Mouse (Mus musculus) limb, embryonic 13.5 days (tissue): ENCODE results near the gene Rpl41. TPM values are rescaled to one million over a fixed set of nuclear protein-coding genes. Genes with fewer than 3 reads are reported as not detected.

Experiments
- ATAC-seq: fragments of 200-750 bp; cut with Nextera tagmentation; 2 replicates; pipeline ENCODE4 v1.8.0; 2017; ENCODE audit warnings: low read depth, moderate number of reproducible peaks, moderate TSS enrichment; ENCODE audit not compliant: low FRiP score
- H3K27ac ChIP-seq: fragments of 300-500 bp; sonication (generic); 2 replicates; pipeline ENCODE4 v1.5.1; 2015; ENCODE audit warnings: inconsistent platforms, mild to moderate bottlenecking, moderate library complexity
- H3K27me3 ChIP-seq: fragments of 300-500 bp; sonication (generic); 2 replicates; pipeline ENCODE4 v1.6.1; 2015; ENCODE audit warnings: mild to moderate bottlenecking, inconsistent platforms
- H3K36me3 ChIP-seq: fragments of 300-500 bp; sonication (generic); 2 replicates; pipeline ENCODE4 v1.6.1; 2015; ENCODE audit warnings: inconsistent platforms, mild to moderate bottlenecking, moderate library complexity
- H3K4me1 ChIP-seq: fragments of 300-500 bp; sonication (generic); 2 replicates; pipeline ENCODE4 v1.6.1; 2015; ENCODE audit warnings: inconsistent platforms
- H3K4me2 ChIP-seq: fragments of 300-500 bp; sonication (generic); replicated peaks from 2 replicates; pipeline ENCODE4 v1.6.1; 2015; ENCODE audit warnings: inconsistent platforms, mild to moderate bottlenecking, moderate library complexity
- H3K4me3 ChIP-seq: fragments of 300-500 bp; sonication (generic); 2 replicates; pipeline ENCODE4 v1.5.1; 2015; ENCODE audit warnings: moderate library complexity, mild to moderate bottlenecking, inconsistent platforms
- H3K9ac ChIP-seq: fragments of 300-500 bp; sonication (generic); 2 replicates; pipeline ENCODE4 v1.6.1; 2015; ENCODE audit warnings: mild to moderate bottlenecking, inconsistent platforms
- H3K9me3 ChIP-seq: fragments of 300-500 bp; sonication (generic); 2 replicates; pipeline ENCODE4 v1.6.1; 2016; ENCODE audit warnings: inconsistent platforms
- WGBS: fragments of 180-500 bp; shearing (Covaris S2); methylation state at CpG from one replicate; pipeline ENCODE4 v1.1.7; 2015; 5-methylcytosine and 5-hydroxymethylcytosine counted together
- microRNA-seq: library from miRNA; unstranded; fragments of <30 nt; microRNA quantifications from one replicate; pipeline ENCODE4, GENCODE M21; 2016
- polyA plus RNA-seq: library from polyadenylated mRNA; unstranded; fragments of >200 nt; fragmentation: Nextera tagmentation; extraction: Ambion mirVana; gene quantifications from 2 replicates; pipeline ENCODE4 v1.2.1, GENCODE M21; 2015

Gene Rpl41
- polyA plus RNA-seq, 1 experiment from 2014 or later: 3,677 TPM

DNA sequence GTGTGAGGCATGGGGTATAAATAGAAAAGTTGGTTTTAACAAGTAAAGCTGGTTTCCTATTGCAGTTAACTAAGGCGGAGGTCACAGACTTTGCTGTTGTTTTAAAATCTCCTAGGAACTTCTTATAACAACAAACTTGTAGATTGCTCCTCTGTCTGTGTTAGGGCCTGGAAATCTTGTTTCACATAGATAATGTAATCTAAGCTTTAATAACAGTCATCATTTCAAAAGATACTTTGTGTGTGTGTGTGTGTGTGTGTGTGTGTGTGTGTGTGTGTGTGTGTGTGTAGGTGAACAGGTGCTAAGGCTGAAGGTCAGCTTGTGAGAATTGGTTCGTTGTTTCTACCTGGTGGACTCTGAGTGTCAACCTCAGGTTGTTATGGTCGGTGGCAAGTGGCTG, 45.1 kb downstream of the Rpl41 start:
- Histone ChIP-seq H3K9ac (no peak overlapping the region), H3K4me1 (peaks cover 6% of the 10 kb centered on the region; the same call in 1 of the 2 replicates), H3K4me3 (no peak overlapping the region), H3K27me3 (no peaks in the 10 kb centered on the region), H3K36me3 (peaks cover 4% of the 10 kb centered on the region; the same call in 1 of the 2 replicates), H3K9me3 (0 out of 2 replicates have a peak, but pooled peaks cover 2% of the 10 kb centered on the region), H3K4me2 (no peak overlapping the region), H3K27ac (no peak overlapping the region)
- 70% methylated on average over 3 of the region's 3 CpGs for WGBS
- no peak for ATAC-seq

- 0 out of 2 replicates have a peak, but pooled peaks cover 2% of the 10 kb centered on the region for H3K9me3 ChIP-seq
- H3K36me3 ChIP-seq: peaks cover 4% of the 10 kb centered on the region; the same call in 1 of the 2 replicates
- no peak overlapping the region for H3K9ac ChIP-seq
- no peak overlapping the region for H3K27ac ChIP-seq
- ATAC-seq: no peak
- peaks cover 6% of the 10 kb centered on the region; the same call in 1 of the 2 replicates for H3K4me1 ChIP-seq
- 66% methylated on average over 8 of the region's 8 CpGs for WGBS
- no peak overlapping the region for H3K4me2 ChIP-seq
- no peaks in the 10 kb centered on the region for H3K27me3 ChIP-seq
- no peak overlapping the region for H3K4me3 ChIP-seq
Observed at GRCm38 (mm10) chr10:128503532-128503931, 45.6 kb downstream of the Rpl41 start.

- H3K4me3 ChIP-seq: no peak overlapping the region
- H3K36me3 ChIP-seq: peaks cover 4% of the 10 kb centered on the region; the same call in 1 of the 2 replicates
- no peak overlapping the region for H3K4me2 ChIP-seq
- 75% methylated on average over 5 of the region's 5 CpGs for WGBS
- H3K9ac ChIP-seq: 0 out of 2 replicates have a peak overlapping the region, but pooled peaks have one; percentile 19
- peaks cover 13% of the 10 kb centered on the region; the same call in 1 of the 2 replicates for H3K4me1 ChIP-seq
- no peaks in the 10 kb centered on the region for H3K27me3 ChIP-seq
- no peak for ATAC-seq
- H3K9me3 ChIP-seq: 0 out of 2 replicates have a peak, but pooled peaks cover 2% of the 10 kb centered on the region
- no peak overlapping the region for H3K27ac ChIP-seq
Observed at GRCm38 (mm10) chr10:128502341-128502740, 46.8 kb downstream of the Rpl41 start.

DNA sequence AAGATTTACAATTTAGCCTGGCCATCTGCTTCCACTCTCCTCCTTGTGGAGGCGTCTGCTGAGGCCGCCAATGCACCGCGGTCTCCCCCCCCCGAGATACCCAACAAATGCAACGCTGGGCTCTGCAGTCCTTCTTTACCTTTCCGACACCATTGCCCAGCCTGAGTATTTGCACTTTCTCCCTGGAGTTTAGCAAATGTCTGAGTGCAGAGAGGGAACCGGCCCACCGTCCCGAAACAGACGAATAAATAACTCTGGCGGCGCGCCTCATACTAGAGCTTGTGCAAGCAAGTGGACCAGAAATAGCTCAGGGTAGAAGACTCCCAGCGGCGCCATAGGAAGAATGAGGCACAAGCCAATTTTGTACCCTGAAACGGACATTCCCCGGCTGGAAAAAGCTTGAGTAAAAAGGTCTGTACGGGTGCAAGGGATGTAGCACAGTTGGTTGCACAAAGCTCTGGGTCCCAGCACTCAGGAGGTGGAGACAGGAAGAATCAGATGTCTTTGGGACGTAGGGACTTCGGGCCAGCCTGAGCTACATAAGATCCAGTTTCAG, 49.9 kb downstream of the Rpl41 start:
- peak; percentile 30 for ATAC-seq
- 2% methylated on average over 21 of the region's 21 CpGs for WGBS
- peak overlapping the region; percentile 66 for H3K9ac ChIP-seq
- no peaks in the 10 kb centered on the region for H3K27me3 ChIP-seq
- H3K36me3 ChIP-seq: no peaks in the 10 kb centered on the region
- H3K27ac ChIP-seq: peak overlapping the region; percentile 89
- peak overlapping the region; percentile 59 for H3K4me3 ChIP-seq
- H3K4me2 ChIP-seq: peak overlapping the region; percentile 77
- H3K4me1 ChIP-seq: peaks cover 24% of the 10 kb centered on the region
- no peaks in the 10 kb centered on the region for H3K9me3 ChIP-seq

GRCm38 (mm10) chr10:128498590-128498989, 50.5 kb downstream of the Rpl41 start, which contains the start of gene Myl6b:
Myl6b (minus strand) TSS chr10:128498685.
- Histone ChIP-seq H3K4me2 (peak within 1 kb of the TSS; percentile 77), H3K4me3 (peak within 1 kb of the TSS; percentile 59), H3K4me1 (peaks cover 24% of the 10 kb centered on the region), H3K9ac (peak within 1 kb of the TSS; percentile 66), H3K27me3 (no peaks in the 10 kb centered on the region), H3K36me3 (no peaks in the 10 kb centered on the region), H3K9me3 (no peaks in the 10 kb centered on the region), H3K27ac (peak within 1 kb of the TSS; percentile 89)
- under 1% methylated on average over 27 of the region's 27 CpGs for WGBS
- peak; percentile 83 for ATAC-seq

Small RNA genes lying within 50 kb of the gene (microRNA-seq; reads per million reads assigned to microRNA genes)
- gene Gm47275 (not detected), gene Mir6916 (not detected), gene Mir6917 (not detected)

Other genes with a start within 250 kb of the Rpl41 start
- 33.6 and 35.2 TPM in 2 replicates for gene Pan2, start 246.0 kb downstream of the Rpl41 start, polyA plus RNA-seq
- gene Cnpy2, start 226.8 kb downstream of the Rpl41 start, polyA plus RNA-seq: 390 and 394 TPM in 2 replicates
- 167 and 176 TPM in 2 replicates for gene Cs, start 211.6 kb downstream of the Rpl41 start, polyA plus RNA-seq
- gene Coq10a, start 180.3 kb downstream of the Rpl41 start, polyA plus RNA-seq: 14.8 and 15.3 TPM in 2 replicates
- 11.7 and 12.9 TPM in 2 replicates for gene Ankrd52, start 172.2 kb downstream of the Rpl41 start, polyA plus RNA-seq
- gene Slc39a5, start 148.1 kb downstream of the Rpl41 start, polyA plus RNA-seq: 0.28 and 0.38 TPM in 2 replicates
- gene Nabp2, start 137.8 kb downstream of the Rpl41 start, polyA plus RNA-seq: 60.6 and 61.4 TPM in 2 replicates
- gene Rnf41, start 137.6 kb downstream of the Rpl41 start, polyA plus RNA-seq: 42.3 and 43.3 TPM in 2 replicates
- gene Smarcc2, start 90.1 kb downstream of the Rpl41 start, polyA plus RNA-seq: 96.6 and 110 TPM in 2 replicates
- 1,077 and 1,101 TPM in 2 replicates for gene Myl6, start 55.2 kb downstream of the Rpl41 start, polyA plus RNA-seq
- 4.7 and 5.0 TPM in 2 replicates for gene Myl6b, start 50.6 kb downstream of the Rpl41 start, polyA plus RNA-seq
- gene Esyt1, start 23.4 kb downstream of the Rpl41 start, polyA plus RNA-seq: 24.0 and 28.0 TPM in 2 replicates
- 16.4 and 17.3 TPM in 2 replicates for gene Zc3h10, start 1.5 kb downstream of the Rpl41 start, polyA plus RNA-seq
- gene Pa2g4, start 16.7 kb upstream of the Rpl41 start, polyA plus RNA-seq: 198 and 200 TPM in 2 replicates
- gene Erbb3, start 40.3 kb upstream of the Rpl41 start, polyA plus RNA-seq: 14.5 and 17.5 TPM in 2 replicates
- 752 and 768 TPM in 2 replicates for gene Rps26, start 77.4 kb upstream of the Rpl41 start, polyA plus RNA-seq
- gene Ikzf4, start 96.7 kb upstream of the Rpl41 start, polyA plus RNA-seq: 5.1 and 5.2 TPM in 2 replicates
- 22.0 TPM in 2 replicates for gene Suox, start 124.8 kb upstream of the Rpl41 start, polyA plus RNA-seq
- 83.5 and 87.5 TPM in 2 replicates for gene Rab5b, start 147.0 kb upstream of the Rpl41 start, polyA plus RNA-seq
- 2.2 and 2.3 TPM in 2 replicates for gene Pmel, start 154.9 kb upstream of the Rpl41 start, polyA plus RNA-seq
- 132 and 134 TPM in 2 replicates for gene Cdk2, start 155.7 kb upstream of the Rpl41 start, polyA plus RNA-seq
- gene Dgka, start 195.6 kb upstream of the Rpl41 start, polyA plus RNA-seq: 12.0 and 12.1 TPM in 2 replicates
- gene Pym1, start 198.6 kb upstream of the Rpl41 start, polyA plus RNA-seq: 44.0 and 47.9 TPM in 2 replicates
- 0.56 and 0.78 TPM in 2 replicates for gene Mmp19, start 241.6 kb upstream of the Rpl41 start, polyA plus RNA-seq